Mouse (Mus musculus): ENCODE results near the gene Ccdc96.

Gene Ccdc96

DNA sequence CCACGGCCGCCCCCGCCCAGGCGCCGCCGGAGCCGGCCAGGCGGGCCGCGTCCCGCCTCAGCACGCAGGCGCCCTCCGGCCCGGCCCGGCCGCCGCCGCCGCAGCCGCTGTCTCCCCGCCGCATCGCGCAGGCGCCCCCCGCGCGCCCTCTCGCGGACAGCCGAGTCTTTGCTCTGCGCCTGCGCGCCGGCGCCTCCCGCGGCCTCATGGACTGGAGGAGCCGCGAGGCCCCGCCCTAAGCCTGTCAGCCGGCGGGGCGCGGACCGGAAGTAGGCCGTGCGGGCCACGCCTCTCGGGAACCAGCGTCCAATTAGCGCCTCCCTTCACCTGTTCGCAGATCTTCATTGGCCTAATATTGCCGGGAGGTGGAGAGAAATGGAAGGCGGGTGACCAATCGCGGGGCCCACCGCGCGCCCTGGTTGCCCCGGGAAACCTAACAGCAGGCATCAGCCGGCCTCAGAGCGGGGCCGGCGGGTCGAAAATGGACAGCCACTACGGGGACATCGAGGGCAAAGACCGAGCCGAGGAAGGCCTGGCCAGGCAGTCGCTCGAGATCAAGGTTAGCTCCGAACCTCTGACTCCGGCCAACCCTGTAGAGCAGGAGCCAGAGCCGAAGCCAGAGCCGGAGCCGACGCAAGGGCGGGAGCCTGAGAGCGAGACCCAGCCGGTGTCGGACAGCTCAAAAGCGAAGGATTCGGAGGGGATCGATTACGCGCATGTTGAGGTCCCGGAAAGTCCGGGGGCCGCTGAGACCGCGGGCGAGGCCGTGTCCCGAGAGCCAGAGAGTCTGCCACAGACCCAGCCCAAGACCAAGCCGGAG lies at the start of gene Ccdc96, which contains the start of gene Tada2b:
Gene Ccdc96, plus strand, starts transcription at position 418 of the 820 bp plus-strand sequence.
Gene Tada2b, minus strand, starts transcription at position 115 of the 820 bp plus-strand sequence.
- DNase-seq (ENCODE audit: low read depth, low spot score) = peak; percentile 99

DNA sequence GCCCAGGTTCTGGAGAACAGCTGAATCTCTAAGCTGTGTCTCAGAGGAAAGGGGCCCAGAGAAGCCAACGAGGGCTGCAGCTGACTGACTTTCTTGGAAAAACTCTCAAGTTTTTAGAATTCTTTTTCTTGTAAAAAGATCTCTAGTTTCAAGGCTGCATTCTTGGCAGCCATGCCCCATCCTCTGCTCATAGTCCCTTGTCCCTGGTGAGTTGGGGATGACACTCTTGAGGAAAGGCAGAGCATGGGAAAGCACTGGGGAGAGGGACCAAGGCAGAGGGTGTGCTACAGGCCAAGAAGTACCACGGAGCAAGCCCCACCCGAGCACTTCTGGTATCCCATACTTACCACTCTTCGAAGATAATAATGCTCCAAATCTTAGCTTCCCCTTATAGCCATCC lies 47.5 kb upstream of the Ccdc96 start:
- DNase-seq (ENCODE audit: low read depth, low spot score) = no peak

- no peak for DNase-seq (ENCODE audit: low read depth, low spot score)
Measured at GRCm38 (mm10) chr5:36440741-36441140, 43.6 kb upstream of the Ccdc96 start.

GRCm38 (mm10) chr5:36444611-36445010 lies 39.8 kb upstream of the Ccdc96 start:
- no peak for DNase-seq (ENCODE audit: low read depth, low spot score)

- peak; percentile 19 for DNase-seq (ENCODE audit: low read depth, low spot score)
Measured at GRCm38 (mm10) chr5:36445028-36445427, 39.4 kb upstream of the Ccdc96 start.

DNA sequence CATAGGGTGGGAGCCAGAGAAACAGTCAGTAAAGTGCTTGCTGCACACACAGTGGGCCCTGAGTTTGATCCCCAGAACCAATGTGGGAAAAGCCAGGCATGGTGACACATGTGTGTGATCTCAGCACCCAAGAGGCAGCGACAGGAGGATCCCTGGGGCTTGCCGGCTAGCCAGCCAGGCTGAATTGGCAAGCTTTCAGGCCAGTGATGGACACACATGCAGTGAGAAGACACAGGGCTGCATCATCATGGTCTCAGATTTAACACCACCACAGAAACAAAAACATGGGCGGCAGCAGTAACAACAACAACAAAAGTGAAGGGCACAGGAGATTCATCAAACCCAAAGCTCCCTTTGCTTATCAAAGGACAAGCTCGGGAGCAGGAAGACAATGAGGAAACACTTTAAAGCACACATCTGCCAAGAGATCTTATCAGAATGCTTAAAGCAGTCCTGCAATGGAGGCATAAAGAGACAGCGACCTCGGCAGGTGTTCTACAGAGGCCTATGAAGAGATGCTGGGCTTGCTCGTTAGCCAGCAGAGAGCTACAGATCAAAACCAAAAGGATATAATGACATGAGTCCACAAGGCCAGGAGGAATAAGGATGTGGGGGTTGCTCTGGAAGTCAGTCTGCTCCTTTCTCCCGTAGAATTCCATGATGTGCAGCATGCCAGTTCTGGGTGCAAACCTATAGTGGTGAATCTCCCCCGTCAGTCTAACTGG lies 38.1 kb upstream of the Ccdc96 start:
- no peak for DNase-seq (ENCODE audit: low read depth, low spot score)

- DNase-seq (ENCODE audit: low read depth, low spot score) = no peak
Measured at GRCm38 (mm10) chr5:36447872-36448271, 36.5 kb upstream of the Ccdc96 start.

- DNase-seq (ENCODE audit: low read depth, low spot score) = no peak
Measured at GRCm38 (mm10) chr5:36449710-36450358, 34.6 kb upstream of the Ccdc96 start.

DNA sequence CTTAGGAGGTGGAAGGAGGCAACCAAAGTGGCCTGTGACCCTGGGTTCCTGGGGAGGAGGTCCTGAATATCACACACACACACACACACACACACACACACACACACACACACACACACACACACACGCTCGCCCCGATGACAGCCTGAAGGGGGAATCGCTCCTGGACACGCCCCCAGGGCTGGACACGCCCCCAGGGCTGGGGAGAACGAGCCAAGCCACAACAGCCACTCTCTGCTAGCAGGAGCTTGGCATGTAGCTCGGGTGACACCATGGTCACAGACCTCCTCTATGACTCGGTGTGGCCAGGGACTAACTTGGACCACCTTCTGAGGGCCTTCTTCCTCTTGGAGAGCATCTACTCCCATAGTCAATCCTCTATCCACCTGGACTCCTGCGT lies 33.3 kb upstream of the Ccdc96 start:
- no peak for DNase-seq (ENCODE audit: low read depth, low spot score)

GRCm38 (mm10) chr5:36451872-36452389 lies 32.5 kb upstream of the Ccdc96 start:
- DNase-seq (ENCODE audit: low read depth, low spot score) = no peak

- DNase-seq (ENCODE audit: low read depth, low spot score) = no peak
Measured at GRCm38 (mm10) chr5:36452821-36453220, 31.6 kb upstream of the Ccdc96 start.

DNA sequence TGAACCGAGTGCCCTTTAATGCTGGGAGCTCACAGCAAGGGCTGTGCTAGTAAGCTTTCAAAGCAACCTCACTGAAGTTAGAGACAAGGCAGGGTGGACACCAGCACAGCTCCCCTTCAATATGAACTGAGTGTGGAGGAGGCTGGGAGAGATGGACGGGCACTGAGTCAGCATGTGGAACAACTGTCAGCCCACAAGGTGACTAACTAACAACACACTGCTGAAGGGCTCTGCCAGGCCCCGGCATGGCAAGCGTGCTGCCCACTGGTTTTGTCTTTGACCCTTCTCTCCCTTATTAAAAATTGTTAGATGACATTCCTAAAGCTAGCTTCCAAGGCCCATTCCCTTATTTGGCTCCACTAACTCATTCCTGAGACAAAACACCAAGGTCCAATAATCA lies 26.7 kb upstream of the Ccdc96 start:
- DNase-seq (ENCODE audit: low read depth, low spot score) = no peak

- peak; percentile 30 for DNase-seq (ENCODE audit: low read depth, low spot score)
Measured at GRCm38 (mm10) chr5:36458926-36459325, 25.5 kb upstream of the Ccdc96 start.

DNA sequence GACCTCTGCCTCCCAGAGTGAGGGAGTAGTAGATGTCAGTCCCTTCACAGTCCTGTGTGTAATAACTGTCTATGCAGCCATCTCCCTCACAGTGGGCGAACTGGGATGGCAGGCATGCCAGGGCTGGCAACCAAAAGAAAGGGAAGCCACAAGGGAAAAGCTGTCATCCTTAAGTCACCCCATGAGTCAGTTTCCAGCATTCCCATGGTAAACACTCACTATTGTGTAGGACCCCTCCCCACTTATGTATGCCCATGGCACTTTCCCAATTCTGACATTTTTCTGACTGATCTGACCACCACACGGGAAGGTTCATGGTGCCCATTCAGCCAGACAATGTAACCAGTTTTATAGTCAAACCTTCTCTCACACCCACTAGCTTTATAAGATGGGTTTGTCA lies 23.7 kb upstream of the Ccdc96 start:
- DNase-seq (ENCODE audit: low read depth, low spot score) = no peak

- DNase-seq (ENCODE audit: low read depth, low spot score) = no peak
Measured at GRCm38 (mm10) chr5:36461231-36461630, 23.2 kb upstream of the Ccdc96 start.

DNA sequence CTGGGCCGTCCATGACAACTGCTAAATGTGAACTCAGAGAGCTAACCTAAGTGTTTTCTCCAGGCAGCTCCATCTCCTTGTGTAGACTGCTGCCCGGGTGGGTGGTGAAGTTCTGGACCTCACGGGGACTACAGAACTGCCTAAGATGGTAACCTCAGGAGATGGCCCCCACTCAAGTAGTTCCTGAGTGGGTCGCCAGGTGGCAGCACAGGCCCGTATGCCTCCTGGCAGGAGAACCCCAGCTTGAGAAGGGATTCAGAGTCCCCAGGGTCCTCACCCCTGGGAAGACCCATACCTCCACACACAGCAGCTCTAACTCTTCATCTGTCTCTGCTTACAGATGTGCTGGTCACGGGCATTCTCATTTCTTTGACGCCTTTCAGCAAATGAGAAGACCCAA lies 21.6 kb upstream of the Ccdc96 start:
- DNase-seq (ENCODE audit: low read depth, low spot score) = peak; percentile 64

GRCm38 (mm10) chr5:36463391-36463790 lies 21.0 kb upstream of the Ccdc96 start:
- DNase-seq (ENCODE audit: low read depth, low spot score) = no peak

DNA sequence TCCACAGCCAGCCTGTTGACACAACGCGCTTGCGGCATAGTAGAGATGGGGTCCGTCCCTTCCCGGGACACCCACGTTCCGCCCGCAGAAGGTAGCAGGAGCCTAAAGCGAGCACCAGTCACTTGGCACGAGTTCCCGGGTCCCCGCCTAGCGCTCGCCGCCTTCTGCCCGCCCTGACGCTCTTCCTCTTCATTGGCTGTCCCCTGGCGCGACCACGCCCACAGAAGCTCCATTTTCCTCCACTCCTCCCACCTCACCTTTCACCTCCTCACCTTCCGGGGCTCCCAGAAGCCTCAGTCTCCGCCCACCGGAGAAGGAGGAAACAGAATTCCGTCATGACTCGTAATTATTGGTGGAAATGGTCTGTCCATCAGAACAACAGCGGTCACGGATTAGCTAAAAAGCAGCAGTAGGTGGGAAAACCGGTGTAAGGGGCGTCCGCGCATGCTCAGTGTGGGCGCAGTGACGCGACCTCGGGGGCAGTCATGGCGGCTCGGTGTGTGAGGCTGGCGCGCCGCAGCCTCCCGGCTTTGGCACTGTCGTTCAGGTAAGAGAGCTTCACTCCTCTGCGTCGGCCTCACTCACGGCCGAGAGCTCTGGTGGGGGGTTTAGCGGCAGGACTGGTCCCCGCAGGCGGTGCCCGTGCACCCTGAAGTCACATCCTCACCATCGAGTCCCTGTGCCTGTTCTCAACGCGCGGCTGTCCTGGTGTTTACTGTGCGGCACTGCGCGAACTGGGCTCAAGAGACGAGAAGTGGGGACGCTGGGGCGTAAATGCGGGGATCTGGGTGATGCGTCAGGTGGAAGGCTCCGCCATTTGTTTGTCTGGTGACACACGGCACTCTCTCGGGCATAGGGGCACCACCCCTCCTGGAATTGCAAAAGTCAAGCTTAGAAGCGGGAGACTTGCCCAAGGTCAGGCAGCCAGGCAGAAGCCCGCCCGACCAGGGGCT lies 19.4 kb upstream of the Ccdc96 start, which contains the start of gene Grpel1:
Gene Grpel1, plus strand, starts transcription at position 290 of the 953 bp plus-strand sequence.
- peak; percentile 99 for DNase-seq (ENCODE audit: low read depth, low spot score)

- DNase-seq (ENCODE audit: low read depth, low spot score) = no peak
Measured at GRCm38 (mm10) chr5:36465889-36466288, 18.5 kb upstream of the Ccdc96 start.

GRCm38 (mm10) chr5:36471206-36471605 lies 13.2 kb upstream of the Ccdc96 start:
- DNase-seq (ENCODE audit: low read depth, low spot score) = no peak
